Mouse (Mus musculus) WW6 (cell line): ENCODE measurements around the gene Car15.

Source experiments
- DNase-seq: peaks from one replicate; pipeline ENCODE4 v3.0.0-alpha.2; 2013; ENCODE audit warnings: low read depth, low spot score

Gene Car15

GRCm38 (mm10) chr16:17802839-17803674, 35.1 kb downstream of the Car15 start:
- DNase-seq = no peak

GRCm38 (mm10) chr16:17802456-17802838, 35.7 kb downstream of the Car15 start:
- no peak for DNase-seq

GRCm38 (mm10) chr16:17801777-17802455, 36.2 kb downstream of the Car15 start:
- no peak for DNase-seq

DNA sequence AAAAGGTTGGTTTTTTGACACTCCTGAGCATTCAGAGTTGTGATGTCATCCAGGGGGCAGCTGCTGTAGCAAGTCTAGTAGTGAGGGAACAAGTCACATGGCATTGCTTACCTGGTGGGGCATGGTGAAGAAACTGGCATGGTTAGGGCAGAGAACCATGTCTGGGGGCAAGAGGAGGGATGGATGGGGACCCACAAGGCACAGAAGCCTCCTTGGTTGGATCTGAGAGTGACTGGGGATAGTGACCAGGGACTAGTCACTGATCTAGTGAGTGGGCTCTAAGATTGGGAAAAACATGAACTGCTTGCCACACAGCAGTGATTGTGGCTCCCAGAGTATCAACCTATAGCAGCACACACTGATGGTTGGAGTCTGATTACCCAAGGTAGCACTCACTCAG, 38.6 kb downstream of the Car15 start:
- no peak for DNase-seq

DNA sequence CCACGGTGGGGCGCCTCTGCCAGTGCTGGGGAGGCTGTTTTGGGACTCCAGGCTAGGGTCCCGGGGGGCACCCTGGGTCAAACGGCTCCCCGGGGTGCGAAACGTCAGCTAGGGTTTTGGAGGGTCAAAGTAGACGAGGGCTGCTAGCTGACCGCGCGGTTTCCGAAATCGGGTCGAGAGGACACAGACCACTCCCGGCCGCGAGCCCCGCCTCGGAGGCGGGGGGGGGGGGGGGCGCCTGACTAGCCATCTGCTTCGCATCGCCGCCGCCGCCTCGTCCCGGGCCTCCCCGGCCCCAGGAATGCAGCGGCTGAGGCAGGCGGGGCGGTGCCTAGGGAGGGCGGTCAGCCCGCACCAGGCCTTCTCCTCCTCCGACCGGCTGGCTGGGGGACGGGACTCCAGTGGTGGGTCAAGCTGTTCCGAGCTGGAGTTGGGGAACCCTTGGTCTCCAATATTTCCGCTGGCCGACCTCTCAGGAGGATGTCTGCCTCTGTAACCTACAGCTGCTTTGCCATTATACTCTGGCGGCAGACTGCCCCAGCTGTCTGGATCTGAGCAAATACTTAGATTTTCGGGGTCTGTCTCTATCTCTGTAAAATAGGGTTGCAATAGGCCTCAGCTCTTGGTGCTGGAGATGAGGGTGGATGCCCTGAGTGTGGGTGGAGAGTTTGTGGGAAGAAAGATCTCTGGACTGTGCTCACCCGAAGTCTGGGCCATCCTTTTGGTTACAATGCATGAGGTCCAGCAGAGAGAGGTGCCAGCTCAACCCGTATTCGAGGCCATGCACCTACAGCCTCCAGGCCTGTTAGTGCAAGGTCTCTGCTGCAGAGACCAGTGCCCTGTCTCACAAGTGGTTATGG, 39.6 kb downstream of the Car15 start:
- DNase-seq = no peak

DNA sequence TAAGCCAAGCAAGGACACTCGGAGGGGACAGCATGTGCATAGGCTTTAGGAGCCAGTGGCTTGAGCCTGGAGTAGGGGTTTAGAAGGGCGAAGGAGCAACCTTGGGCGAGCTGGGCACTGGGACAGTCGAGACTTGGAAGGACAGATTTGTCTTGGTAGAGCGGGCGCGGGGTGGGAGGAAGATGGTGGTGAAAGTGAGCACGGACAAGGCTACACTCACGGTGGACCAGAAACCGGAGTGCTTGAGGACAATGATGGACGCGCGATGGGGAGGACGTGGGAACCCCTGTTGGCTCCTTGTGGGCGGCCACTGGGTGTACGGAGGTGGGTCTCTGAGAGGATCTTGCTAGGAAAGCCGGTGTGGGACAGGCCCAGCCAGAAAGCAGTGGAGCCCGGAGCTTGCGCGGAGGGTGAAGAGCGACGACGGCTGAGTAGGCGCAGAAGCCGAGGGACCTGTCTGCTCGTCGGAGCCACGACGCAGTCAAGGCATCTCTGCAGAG, 40.3 kb downstream of the Car15 start:
- no peak for DNase-seq

- DNase-seq = no peak
Observed at GRCm38 (mm10) chr16:17796971-17797811, 41.0 kb downstream of the Car15 start, which contains the start of gene Scarf2. Gene Scarf2, plus strand, starts transcription at chr16:17797282.

DNA sequence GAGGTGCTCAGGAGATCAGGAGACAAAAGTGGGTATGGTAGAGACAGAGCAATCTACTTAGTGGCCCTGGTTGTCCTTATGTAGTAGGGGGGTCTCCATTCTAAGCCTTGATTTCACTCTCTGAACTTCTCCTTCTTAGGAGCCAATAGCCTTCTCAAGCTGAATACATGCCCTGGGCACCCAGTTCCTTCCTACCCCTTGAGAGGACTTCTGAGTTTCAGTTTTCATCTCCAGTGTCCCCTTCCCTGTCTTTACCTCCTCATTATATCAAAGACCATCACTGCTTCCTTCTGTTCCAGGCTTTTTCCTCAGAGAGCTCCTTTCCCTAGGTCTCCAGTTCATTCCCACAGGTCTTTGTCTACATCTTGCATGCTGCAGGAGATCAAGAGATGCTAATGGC, 41.6 kb downstream of the Car15 start:
- DNase-seq = no peak

- no peak for DNase-seq
Observed at GRCm38 (mm10) chr16:17795643-17796042, 42.5 kb downstream of the Car15 start.

- DNase-seq = no peak
Observed at GRCm38 (mm10) chr16:17794047-17794446, 44.1 kb downstream of the Car15 start.

DNA sequence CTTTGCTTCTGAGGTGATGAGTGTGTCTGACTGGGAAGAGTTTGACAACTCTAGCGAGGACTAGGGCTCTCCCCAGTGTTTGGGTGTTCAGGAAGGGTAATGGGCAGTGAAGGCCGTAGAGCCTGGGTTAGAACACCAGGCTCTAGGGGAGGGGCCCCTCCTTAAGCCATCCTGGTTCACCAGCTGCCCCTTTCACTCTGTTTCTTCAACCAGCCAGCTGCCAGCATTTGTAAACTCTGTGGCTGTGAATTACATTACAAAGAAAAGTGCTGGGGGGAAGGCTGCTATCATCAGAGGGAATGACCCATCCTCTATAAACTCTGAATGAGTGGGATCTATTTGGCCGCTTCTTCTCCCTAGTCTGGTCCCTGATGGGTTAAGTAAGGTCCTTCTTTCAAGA, 45.4 kb downstream of the Car15 start:
- no peak for DNase-seq

GRCm38 (mm10) chr16:17785337-17785736, 52.8 kb downstream of the Car15 start:
- no peak for DNase-seq
